Mouse (Mus musculus) hindbrain, embryonic 16.5 days (tissue): Measurements from ENCODE around the gene Ano10. TPM values are rescaled to one million over a fixed set of nuclear protein-coding genes. Genes with fewer than 3 reads are reported as not detected.

ENCODE experiments used
- ATAC-seq: fragments of 200-750 bp; cut with Nextera tagmentation; 2 replicates; pipeline ENCODE4 v1.8.0; 2017; ENCODE audit warnings: moderate TSS enrichment, moderate library complexity
- H3K27ac ChIP-seq: fragments of 300-500 bp; sonication (generic); 2 replicates; pipeline ENCODE4 v1.5.1; 2014; ENCODE audit warnings: low read depth, mild to moderate bottlenecking, control low read depth, low read length, moderate library complexity
- H3K27me3 ChIP-seq: fragments of 300-500 bp; sonication (generic); replicated peaks from 2 replicates; pipeline ENCODE4 v1.6.1; 2014; ENCODE audit warnings: low read length; ENCODE audit not compliant: control insufficient read depth, insufficient read depth
- H3K36me3 ChIP-seq: fragments of 300-500 bp; sonication (generic); 2 replicates; pipeline ENCODE4 v1.6.1; 2014; ENCODE audit warnings: mild to moderate bottlenecking, low read length, moderate library complexity, mixed read lengths; ENCODE audit not compliant: control insufficient read depth, insufficient read depth
- H3K4me1 ChIP-seq: fragments of 300-500 bp; sonication (generic); 2 replicates; pipeline ENCODE4 v1.6.1; 2014; ENCODE audit warnings: low read depth, low read length; ENCODE audit not compliant: control insufficient read depth, insufficient read depth
- H3K4me2 ChIP-seq: fragments of 300-500 bp; sonication (generic); 2 replicates; pipeline ENCODE4 v1.6.1; 2014; ENCODE audit warnings: mild to moderate bottlenecking, low read length, control low read depth, moderate library complexity
- H3K4me3 ChIP-seq: fragments of 300-500 bp; sonication (generic); 2 replicates; pipeline ENCODE4 v1.5.1; 2014; ENCODE audit warnings: mild to moderate bottlenecking, low read length, control low read depth, moderate library complexity
- H3K9ac ChIP-seq: fragments of 300-500 bp; sonication (generic); 2 replicates; pipeline ENCODE4 v1.6.1; 2014; ENCODE audit warnings: low read depth, mild to moderate bottlenecking, control low read depth, low read length, moderate library complexity
- H3K9me3 ChIP-seq: fragments of 300-500 bp; sonication (generic); 2 replicates; pipeline ENCODE4 v1.6.1; 2014; ENCODE audit warnings: mild to moderate bottlenecking, low read length, moderate library complexity; ENCODE audit not compliant: control insufficient read depth
- WGBS: fragments of 180-500 bp; shearing (Covaris S2); extraction: QIAGEN DNeasy Blood & Tissue Kit; methylation state at CpG from one replicate; pipeline ENCODE4 v1.1.7; 2014; 5-methylcytosine and 5-hydroxymethylcytosine counted together
- polyA plus RNA-seq: library from polyadenylated mRNA; unstranded; fragments of >200 nt; fragmentation: Nextera tagmentation; extraction: Ambion mirVana; gene quantifications from 2 replicates; pipeline ENCODE4 v1.2.1, GENCODE M21; 2015

The Ano10 gene
- polyA plus RNA-seq, 1 experiment from 2014 or later = 41.8 TPM

- Histone ChIP-seq H3K4me1 (peaks cover 4% of the 10 kb centered on the region), H3K9ac (no peak overlapping the region), H3K36me3 (peaks cover 9% of the 10 kb centered on the region; the same call in 1 of the 2 replicates), H3K9me3 (no peaks in the 10 kb centered on the region), H3K27me3 (no peaks in the 10 kb centered on the region), H3K27ac (no peak overlapping the region), H3K4me2 (no peak overlapping the region), H3K4me3 (no peak overlapping the region)
- 60% methylated on average over 4 of the region's 4 CpGs for WGBS
- ATAC-seq = no peak
Observed at GRCm38 (mm10) chr9:122245471-122245870, 48.8 kb downstream of the Ano10 start.

GRCm38 (mm10) chr9:122244800-122245165 lies 49.4 kb downstream of the Ano10 start:
- Histone ChIP-seq H3K27me3 (no peaks in the 10 kb centered on the region), H3K4me2 (no peak overlapping the region), H3K4me1 (peaks cover 4% of the 10 kb centered on the region), H3K4me3 (no peak overlapping the region), H3K9me3 (no peaks in the 10 kb centered on the region), H3K9ac (no peak overlapping the region), H3K27ac (no peak overlapping the region), H3K36me3 (0 out of 2 replicates have a peak, but pooled peaks cover 6% of the 10 kb centered on the region)
- 43% methylated on average over 2 of the region's 2 CpGs for WGBS
- ATAC-seq = no peak

GRCm38 (mm10) chr9:122244080-122244799 lies 50.0 kb downstream of the Ano10 start:
- Histone ChIP-seq H3K9me3 (no peaks in the 10 kb centered on the region), H3K4me1 (peaks cover 4% of the 10 kb centered on the region), H3K27ac (no peak overlapping the region), H3K9ac (no peak overlapping the region), H3K4me2 (no peak overlapping the region), H3K27me3 (no peaks in the 10 kb centered on the region), H3K36me3 (0 out of 2 replicates have a peak, but pooled peaks cover 6% of the 10 kb centered on the region), H3K4me3 (no peak overlapping the region)
- ATAC-seq = no peak
- 35% methylated on average over 4 of the region's 4 CpGs for WGBS

GRCm38 (mm10) chr9:122243297-122243696 lies 50.9 kb downstream of the Ano10 start:
- ATAC-seq = no peak
- H3K4me2 ChIP-seq = no peak overlapping the region
- WGBS = 53% methylated on average over 1 of the region's 1 CpGs
- H3K9me3 ChIP-seq = no peaks in the 10 kb centered on the region
- 0 out of 2 replicates have a peak, but pooled peaks cover 6% of the 10 kb centered on the region for H3K36me3 ChIP-seq
- no peak overlapping the region for H3K9ac ChIP-seq
- peaks cover 4% of the 10 kb centered on the region for H3K4me1 ChIP-seq
- H3K4me3 ChIP-seq = no peak overlapping the region
- H3K27me3 ChIP-seq = no peaks in the 10 kb centered on the region
- H3K27ac ChIP-seq = no peak overlapping the region

- peaks cover 4% of the 10 kb centered on the region for H3K4me1 ChIP-seq
- H3K4me2 ChIP-seq = no peak overlapping the region
- no peaks in the 10 kb centered on the region for H3K27me3 ChIP-seq
- no peak for ATAC-seq
- H3K27ac ChIP-seq = no peak overlapping the region
- no peak overlapping the region for H3K9ac ChIP-seq
- 31% methylated on average over 7 of the region's 7 CpGs for WGBS
- no peaks in the 10 kb centered on the region for H3K9me3 ChIP-seq
- H3K4me3 ChIP-seq = no peak overlapping the region
- 0 out of 2 replicates have a peak, but pooled peaks cover 6% of the 10 kb centered on the region for H3K36me3 ChIP-seq
Observed at GRCm38 (mm10) chr9:122242856-122243255, 51.4 kb downstream of the Ano10 start.

GRCm38 (mm10) chr9:122241812-122242400 lies 52.3 kb downstream of the Ano10 start:
- Histone ChIP-seq H3K27ac (peak overlapping the region; percentile 9; the same call in 1 of the 2 replicates), H3K4me3 (no peak overlapping the region), H3K9me3 (no peaks in the 10 kb centered on the region), H3K4me1 (peaks cover 4% of the 10 kb centered on the region), H3K36me3 (0 out of 2 replicates have a peak, but pooled peaks cover 3% of the 10 kb centered on the region), H3K9ac (no peak overlapping the region), H3K27me3 (no peaks in the 10 kb centered on the region), H3K4me2 (no peak overlapping the region)
- ATAC-seq = peak; percentile 71
- 60% methylated on average over 10 of the region's 10 CpGs for WGBS

- Histone ChIP-seq H3K27ac (no peak overlapping the region), H3K4me1 (peaks cover 4% of the 10 kb centered on the region), H3K27me3 (no peaks in the 10 kb centered on the region), H3K36me3 (no peaks in the 10 kb centered on the region), H3K4me2 (no peak overlapping the region), H3K4me3 (no peak overlapping the region), H3K9ac (no peak overlapping the region), H3K9me3 (no peaks in the 10 kb centered on the region)
- 27% methylated on average over 8 of the region's 8 CpGs for WGBS
- peak; percentile 41; the same call in 1 of the 2 replicates for ATAC-seq
Observed at GRCm38 (mm10) chr9:122240629-122241199, 53.5 kb downstream of the Ano10 start.

GRCm38 (mm10) chr9:122234741-122235140 lies 59.5 kb downstream of the Ano10 start:
- ATAC-seq = no peak
- Histone ChIP-seq H3K9me3 (no peaks in the 10 kb centered on the region), H3K36me3 (no peaks in the 10 kb centered on the region), H3K9ac (no peak overlapping the region), H3K4me3 (no peak overlapping the region), H3K4me1 (no peaks in the 10 kb centered on the region), H3K27me3 (no peaks in the 10 kb centered on the region), H3K27ac (no peak overlapping the region), H3K4me2 (no peak overlapping the region)
- WGBS = 81% methylated on average over 3 of the region's 3 CpGs

GRCm38 (mm10) chr9:122233972-122234345 lies 60.3 kb downstream of the Ano10 start:
- Histone ChIP-seq H3K4me2 (no peak overlapping the region), H3K9me3 (no peaks in the 10 kb centered on the region), H3K36me3 (no peaks in the 10 kb centered on the region), H3K4me1 (no peaks in the 10 kb centered on the region), H3K9ac (no peak overlapping the region), H3K27ac (no peak overlapping the region), H3K4me3 (no peak overlapping the region), H3K27me3 (no peaks in the 10 kb centered on the region)
- 82% methylated on average over 7 of the region's 7 CpGs for WGBS
- ATAC-seq = no peak
